Mouse (Mus musculus): Measurements from ENCODE around the gene Lsm11. TPM values are rescaled to one million over a fixed set of nuclear protein-coding genes. Genes with fewer than 3 reads are reported as not detected.
"Not testable (repeated sequence)": the region's sequence is repeated elsewhere in the genome, so short reads cannot be mapped to it uniquely, and the experiment has no call there.

The Lsm11 gene
- polyA plus RNA-seq, 1 experiment = 8.5 TPM

GRCm38 (mm10) chr11:45886596-45886995, 58.1 kb downstream of the Lsm11 start:
- H3K27ac ChIP-seq (ENCODE audit: insufficient read depth, low read length) = no peak overlapping the region
- peaks cover 37% of the 10 kb centered on the region for H3K36me3 ChIP-seq (ENCODE audit: control insufficient read depth, insufficient read depth, low read length, poor library complexity, severe bottlenecking)
- H3K9me3 ChIP-seq (replicated peaks; ENCODE audit: control insufficient read depth, insufficient read depth, low read length, poor library complexity, severe bottlenecking) = no peaks in the 10 kb centered on the region

GRCm38 (mm10) chr11:45885606-45886230, 59.0 kb downstream of the Lsm11 start:
- Histone ChIP-seq H3K4me3 (ENCODE audit: low read depth, low read length) (no peak overlapping the region), H3K27me3 (ENCODE audit: control insufficient read depth, insufficient read depth, low read length, poor library complexity, severe bottlenecking) (no peaks in the 10 kb centered on the region), H3K36me3 (ENCODE audit: control insufficient read depth, insufficient read depth, low read length, poor library complexity, severe bottlenecking) (peaks cover 29% of the 10 kb centered on the region), H3K9me3 (replicated peaks; ENCODE audit: control insufficient read depth, insufficient read depth, low read length, poor library complexity, severe bottlenecking) (no peaks in the 10 kb centered on the region), H3K9ac (ENCODE audit: low read depth, poor library complexity, severe bottlenecking) (no peak overlapping the region), H3K4me1 (ENCODE audit: control insufficient read depth, insufficient read depth, low read length) (no peaks in the 10 kb centered on the region), H3K27ac (ENCODE audit: insufficient read depth, low read length) (peak overlapping the region; percentile 86)
- TF ChIP-seq CTCF (IDR thresholded peaks at IDR 0.05; ENCODE audit: low read depth, low read length) = no peak
- no peak for TF ChIP-seq EP300 (IDR thresholded peaks at IDR 0.05; ENCODE audit: insufficient read depth, low read depth, low read length)
- no peak for TF ChIP-seq POLR2A (IDR thresholded peaks at IDR 0.05; ENCODE audit: insufficient read depth, low read length)

More at GRCm38 (mm10) chr11:45886596-45886995, 58.1 kb downstream of the Lsm11 start:
- H3K4me3 ChIP-seq (ENCODE audit: low read depth, low read length) = no peak overlapping the region
- H3K27me3 ChIP-seq (ENCODE audit: control insufficient read depth, insufficient read depth, low read length, poor library complexity, severe bottlenecking) = no peaks in the 10 kb centered on the region
- TF ChIP-seq POLR2A (IDR thresholded peaks at IDR 0.05; ENCODE audit: insufficient read depth, low read length) (no peak), CTCF (IDR thresholded peaks at IDR 0.05; ENCODE audit: low read depth, low read length) (no peak), EP300 (IDR thresholded peaks at IDR 0.05; ENCODE audit: insufficient read depth, low read depth, low read length) (no peak)
- no peaks in the 10 kb centered on the region for H3K4me1 ChIP-seq (ENCODE audit: control insufficient read depth, insufficient read depth, low read length)
- no peak overlapping the region for H3K9ac ChIP-seq (ENCODE audit: low read depth, poor library complexity, severe bottlenecking)

- Histone ChIP-seq H3K36me3 (ENCODE audit: control insufficient read depth, insufficient read depth, low read length, poor library complexity, severe bottlenecking) (peaks cover 26% of the 10 kb centered on the region), H3K4me3 (ENCODE audit: low read depth, low read length) (no peak overlapping the region), H3K9ac (ENCODE audit: low read depth, poor library complexity, severe bottlenecking) (no peak overlapping the region), H3K27me3 (ENCODE audit: control insufficient read depth, insufficient read depth, low read length, poor library complexity, severe bottlenecking) (no peaks in the 10 kb centered on the region), H3K4me1 (ENCODE audit: control insufficient read depth, insufficient read depth, low read length) (no peaks in the 10 kb centered on the region), H3K9me3 (replicated peaks; ENCODE audit: control insufficient read depth, insufficient read depth, low read length, poor library complexity, severe bottlenecking) (no peaks in the 10 kb centered on the region), H3K27ac (ENCODE audit: insufficient read depth, low read length) (no peak overlapping the region)
- TF ChIP-seq EP300 (IDR thresholded peaks at IDR 0.05; ENCODE audit: insufficient read depth, low read depth, low read length) = no peak
- no peak for TF ChIP-seq CTCF (IDR thresholded peaks at IDR 0.05; ENCODE audit: low read depth, low read length)
- TF ChIP-seq POLR2A (IDR thresholded peaks at IDR 0.05; ENCODE audit: insufficient read depth, low read length) = no peak
These were observed 60.7 kb downstream of the Lsm11 start for GRCm38 (mm10) chr11:45884029-45884428.

- no peak overlapping the region for H3K27ac ChIP-seq (ENCODE audit: insufficient read depth, low read length)
- peaks cover 26% of the 10 kb centered on the region for H3K36me3 ChIP-seq (ENCODE audit: control insufficient read depth, insufficient read depth, low read length, poor library complexity, severe bottlenecking)
- H3K9ac ChIP-seq (ENCODE audit: low read depth, poor library complexity, severe bottlenecking) = no peak overlapping the region
- H3K4me3 ChIP-seq (ENCODE audit: low read depth, low read length) = no peak overlapping the region
- TF ChIP-seq POLR2A (IDR thresholded peaks at IDR 0.05; ENCODE audit: insufficient read depth, low read length) (no peak), EP300 (IDR thresholded peaks at IDR 0.05; ENCODE audit: insufficient read depth, low read depth, low read length) (no peak), CTCF (IDR thresholded peaks at IDR 0.05; ENCODE audit: low read depth, low read length) (no peak)
- H3K4me1 ChIP-seq (ENCODE audit: control insufficient read depth, insufficient read depth, low read length) = no peaks in the 10 kb centered on the region
- H3K9me3 ChIP-seq (replicated peaks; ENCODE audit: control insufficient read depth, insufficient read depth, low read length, poor library complexity, severe bottlenecking) = no peaks in the 10 kb centered on the region
- H3K27me3 ChIP-seq (ENCODE audit: control insufficient read depth, insufficient read depth, low read length, poor library complexity, severe bottlenecking) = no peaks in the 10 kb centered on the region
These were observed 61.3 kb downstream of the Lsm11 start for GRCm38 (mm10) chr11:45883270-45883931.

- Histone ChIP-seq H3K36me3 (ENCODE audit: control insufficient read depth, insufficient read depth, low read length, poor library complexity, severe bottlenecking) (peaks cover 17% of the 10 kb centered on the region), H3K4me1 (ENCODE audit: control insufficient read depth, insufficient read depth, low read length) (no peaks in the 10 kb centered on the region), H3K27ac (ENCODE audit: insufficient read depth, low read length) (no peak overlapping the region), H3K4me3 (ENCODE audit: low read depth, low read length) (no peak overlapping the region), H3K9ac (ENCODE audit: low read depth, poor library complexity, severe bottlenecking) (no peak overlapping the region), H3K9me3 (replicated peaks; ENCODE audit: control insufficient read depth, insufficient read depth, low read length, poor library complexity, severe bottlenecking) (no peaks in the 10 kb centered on the region), H3K27me3 (ENCODE audit: control insufficient read depth, insufficient read depth, low read length, poor library complexity, severe bottlenecking) (no peaks in the 10 kb centered on the region)
- TF ChIP-seq EP300 (IDR thresholded peaks at IDR 0.05; ENCODE audit: insufficient read depth, low read depth, low read length) (no peak), CTCF (IDR thresholded peaks at IDR 0.05; ENCODE audit: low read depth, low read length) (no peak), POLR2A (IDR thresholded peaks at IDR 0.05; ENCODE audit: insufficient read depth, low read length) (no peak)
These were observed 63.1 kb downstream of the Lsm11 start for GRCm38 (mm10) chr11:45881683-45882068.

- no peak for TF ChIP-seq POLR2A (IDR thresholded peaks at IDR 0.05; ENCODE audit: insufficient read depth, low read length)
- no peak for TF ChIP-seq CTCF (IDR thresholded peaks at IDR 0.05; ENCODE audit: low read depth, low read length)
- TF ChIP-seq EP300 (IDR thresholded peaks at IDR 0.05; ENCODE audit: insufficient read depth, low read depth, low read length) = no peak
- Histone ChIP-seq H3K36me3 (ENCODE audit: control insufficient read depth, insufficient read depth, low read length, poor library complexity, severe bottlenecking) (peaks cover 14% of the 10 kb centered on the region), H3K4me1 (ENCODE audit: control insufficient read depth, insufficient read depth, low read length) (no peaks in the 10 kb centered on the region), H3K27me3 (ENCODE audit: control insufficient read depth, insufficient read depth, low read length, poor library complexity, severe bottlenecking) (no peaks in the 10 kb centered on the region), H3K27ac (ENCODE audit: insufficient read depth, low read length) (no peak overlapping the region), H3K9ac (ENCODE audit: low read depth, poor library complexity, severe bottlenecking) (no peak overlapping the region), H3K9me3 (replicated peaks; ENCODE audit: control insufficient read depth, insufficient read depth, low read length, poor library complexity, severe bottlenecking) (no peaks in the 10 kb centered on the region), H3K4me3 (ENCODE audit: low read depth, low read length) (no peak overlapping the region)
These were observed 63.6 kb downstream of the Lsm11 start for GRCm38 (mm10) chr11:45881026-45881682.

- not testable (repeated sequence) for H3K9ac ChIP-seq (ENCODE audit: low read depth, poor library complexity, severe bottlenecking); H3K27me3 ChIP-seq (ENCODE audit: control insufficient read depth, insufficient read depth, low read length, poor library complexity, severe bottlenecking); H3K4me3 ChIP-seq (ENCODE audit: low read depth, low read length); H3K4me1 ChIP-seq (ENCODE audit: control insufficient read depth, insufficient read depth, low read length); H3K9me3 ChIP-seq (replicated peaks; ENCODE audit: control insufficient read depth, insufficient read depth, low read length, poor library complexity, severe bottlenecking); H3K27ac ChIP-seq (ENCODE audit: insufficient read depth, low read length); H3K36me3 ChIP-seq (ENCODE audit: control insufficient read depth, insufficient read depth, low read length, poor library complexity, severe bottlenecking)
These were observed 65.4 kb downstream of the Lsm11 start for GRCm38 (mm10) chr11:45879366-45879765.
